Mouse (Mus musculus) adrenal gland, postnatal 14 days (tissue): ENCODE measurements around the gene Tmem167b. TPM values are rescaled to one million over a fixed set of nuclear protein-coding genes. Genes with fewer than 3 reads are reported as not detected.

Experiments
- DNase-seq: peaks from one replicate; pipeline ENCODE4 v3.0.0; 2021; ENCODE audit warnings: mixed read lengths
- microRNA-seq, 2 experiments: library from miRNA; unstranded; fragments of <30 nt; microRNA quantifications; one replicate each; pipeline ENCODE4 v1.2.0; 2021
- total RNA-seq: library from RNA; stranded (reverse); gene quantifications from 2 replicates; pipeline ENCODE4 v1.2.3, GENCODE M21; 2021

Tmem167b gene
- total RNA-seq, 1 experiment from 2014 or later: 43.1 TPM

- peak; percentile 89 for DNase-seq
Measured at GRCm38 (mm10) chr3:108537303-108537702, 25.0 kb downstream of the Tmem167b start.

- DNase-seq: peak; percentile 50
Measured at GRCm38 (mm10) chr3:108536517-108537260, 25.6 kb downstream of the Tmem167b start, which contains the start of gene 5330417C22Rik. 5330417C22Rik (minus strand) TSS chr3:108536536.

- DNase-seq: no peak
Measured at GRCm38 (mm10) chr3:108535896-108536516, 26.3 kb downstream of the Tmem167b start.

GRCm38 (mm10) chr3:108533951-108534350 is 28.3 kb downstream of the Tmem167b start, which contains the start of gene 1700013F07Rik:
1700013F07Rik (plus strand) TSS chr3:108534150.
- peak; percentile 37 for DNase-seq

- DNase-seq: peak; percentile 53
Measured at GRCm38 (mm10) chr3:108533114-108533885, 29.0 kb downstream of the Tmem167b start.

GRCm38 (mm10) chr3:108528489-108528888 is 33.8 kb downstream of the Tmem167b start:
- DNase-seq: no peak

- DNase-seq: no peak
Measured at GRCm38 (mm10) chr3:108523415-108523814, 38.9 kb downstream of the Tmem167b start.

- no peak for DNase-seq
Measured at GRCm38 (mm10) chr3:108518276-108518675, 44.0 kb downstream of the Tmem167b start.

- DNase-seq: no peak
Measured at GRCm38 (mm10) chr3:108513465-108513864, 48.8 kb downstream of the Tmem167b start.

- no peak for DNase-seq
Measured at GRCm38 (mm10) chr3:108510716-108511483, 51.4 kb downstream of the Tmem167b start.

- no peak for DNase-seq
Measured at GRCm38 (mm10) chr3:108510156-108510555, 52.1 kb downstream of the Tmem167b start.

GRCm38 (mm10) chr3:108508745-108509474 is 53.4 kb downstream of the Tmem167b start:
- DNase-seq: no peak

Small RNA genes lying within 50 kb of the gene (microRNA-seq; reads per million reads assigned to microRNA genes)
- 0 reads per million in 2 experiments for gene Gm22860

Other genes with a start within 250 kb of the Tmem167b start
- gene Mybphl, start 197.6 kb downstream of the Tmem167b start, total RNA-seq: not detected in 2 replicates
- 4.1 and 5.3 TPM in 2 replicates for gene Psrc1, start 178.6 kb downstream of the Tmem167b start, total RNA-seq
- 8.7 and 11.0 TPM in 2 replicates for gene Celsr2, start 146.9 kb downstream of the Tmem167b start, total RNA-seq
- gene Sars, start 117.3 kb downstream of the Tmem167b start, total RNA-seq: 144 and 167 TPM in 2 replicates
- gene 1700013F07Rik, start 28.3 kb downstream of the Tmem167b start, total RNA-seq: not detected in 2 replicates
- gene 5330417C22Rik, start 25.9 kb downstream of the Tmem167b start, total RNA-seq: 1.5 and 4.7 TPM in 2 replicates
- gene Taf13, start 9.2 kb upstream of the Tmem167b start, total RNA-seq: 23.5 and 29.5 TPM in 2 replicates
- 6.2 and 8.0 TPM in 2 replicates for gene Wdr47, start 28.8 kb upstream of the Tmem167b start, total RNA-seq
- gene Clcc1, start 91.4 kb upstream of the Tmem167b start, total RNA-seq: 32.1 and 34.4 TPM in 2 replicates
- 10.1 and 13.8 TPM in 2 replicates for gene Gpsm2, start 159.8 kb upstream of the Tmem167b start, total RNA-seq
- not detected in 2 replicates for gene Aknad1, start 177.2 kb upstream of the Tmem167b start, total RNA-seq